Mouse (Mus musculus) cerebellum, postnatal 14 days (tissue): ENCODE measurements around the gene Pilra.

ENCODE experiments used
- DNase-seq, 2 experiments: peaks; one replicate each; pipeline ENCODE4 v3.0.0; 2021; ENCODE audit warnings: mixed read lengths in 2 of 2

Gene Pilra

GRCm38 (mm10) chr5:137823455-137824045 lies 12.5 kb downstream of the Pilra start:
- DNase-seq = no peak

- peak in 1 of 2 experiments; percentile 7 for DNase-seq
These were observed 13.5 kb downstream of the Pilra start for GRCm38 (mm10) chr5:137822602-137823001.

- no peak for DNase-seq
These were observed 14.0 kb downstream of the Pilra start for GRCm38 (mm10) chr5:137822126-137822525.

- DNase-seq = no peak
These were observed 18.4 kb downstream of the Pilra start for GRCm38 (mm10) chr5:137817466-137818222.

DNA sequence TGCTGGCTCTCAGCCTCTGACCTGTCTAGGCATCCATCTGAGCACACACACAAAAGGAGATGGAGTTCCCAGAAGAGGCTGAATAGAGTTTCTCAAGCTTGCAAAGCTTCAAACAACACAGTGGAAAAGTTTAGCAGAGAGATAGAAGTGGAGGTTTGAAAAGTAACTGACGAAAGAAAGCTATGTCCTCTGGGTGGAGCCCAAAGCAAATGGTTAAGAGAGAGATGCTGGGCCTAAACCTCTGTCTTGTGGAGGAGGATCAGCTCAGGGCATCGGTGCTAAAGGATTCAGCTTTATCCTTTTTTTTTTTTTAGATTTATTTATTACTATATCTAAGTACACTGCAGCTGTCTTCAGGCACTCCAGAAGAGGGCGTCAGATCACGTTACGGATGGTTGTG lies 27.8 kb downstream of the Pilra start:
- no peak for DNase-seq

DNA sequence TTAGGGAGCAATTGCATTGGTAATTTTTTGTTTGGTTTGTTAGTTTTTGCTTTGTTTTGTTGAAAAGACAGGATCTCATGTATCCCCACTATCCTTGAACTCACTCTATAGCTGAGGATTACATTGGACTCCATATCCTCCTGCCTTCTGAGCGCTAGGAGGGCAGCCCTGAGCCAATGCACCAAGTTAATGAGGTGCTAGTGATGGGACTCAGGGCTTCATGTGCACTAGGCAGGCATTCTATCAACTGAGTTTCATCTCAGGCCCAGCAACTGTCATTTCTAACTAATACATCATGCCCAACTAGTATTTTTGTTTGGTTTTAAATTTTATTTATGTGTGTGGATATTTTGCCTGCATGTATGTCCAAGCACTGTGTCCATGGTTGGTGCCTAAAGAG lies 29.9 kb downstream of the Pilra start:
- no peak for DNase-seq

DNA sequence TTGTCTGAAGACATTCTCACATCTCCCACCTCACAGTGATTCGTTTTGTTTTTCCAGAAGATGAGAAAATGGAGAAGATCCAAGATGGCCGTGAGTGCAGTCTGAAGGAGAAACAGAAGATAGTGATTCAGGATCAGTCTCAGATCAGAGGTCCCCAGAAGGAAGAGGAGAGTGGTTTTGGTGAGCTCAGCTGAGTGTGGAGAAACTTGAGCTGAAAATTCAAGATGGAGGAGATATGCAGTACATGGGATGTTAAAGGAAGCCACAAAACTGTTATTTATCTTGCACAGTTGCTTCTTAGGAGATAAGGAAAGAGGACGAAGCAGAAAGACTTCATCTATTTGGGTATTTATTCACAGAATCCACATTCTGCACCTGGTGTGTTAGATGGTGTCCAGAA lies 35.2 kb downstream of the Pilra start:
- no peak for DNase-seq

- DNase-seq = no peak
These were observed 39.5 kb downstream of the Pilra start for GRCm38 (mm10) chr5:137796606-137797005.

GRCm38 (mm10) chr5:137791553-137791952 lies 44.5 kb downstream of the Pilra start:
- no peak for DNase-seq

DNA sequence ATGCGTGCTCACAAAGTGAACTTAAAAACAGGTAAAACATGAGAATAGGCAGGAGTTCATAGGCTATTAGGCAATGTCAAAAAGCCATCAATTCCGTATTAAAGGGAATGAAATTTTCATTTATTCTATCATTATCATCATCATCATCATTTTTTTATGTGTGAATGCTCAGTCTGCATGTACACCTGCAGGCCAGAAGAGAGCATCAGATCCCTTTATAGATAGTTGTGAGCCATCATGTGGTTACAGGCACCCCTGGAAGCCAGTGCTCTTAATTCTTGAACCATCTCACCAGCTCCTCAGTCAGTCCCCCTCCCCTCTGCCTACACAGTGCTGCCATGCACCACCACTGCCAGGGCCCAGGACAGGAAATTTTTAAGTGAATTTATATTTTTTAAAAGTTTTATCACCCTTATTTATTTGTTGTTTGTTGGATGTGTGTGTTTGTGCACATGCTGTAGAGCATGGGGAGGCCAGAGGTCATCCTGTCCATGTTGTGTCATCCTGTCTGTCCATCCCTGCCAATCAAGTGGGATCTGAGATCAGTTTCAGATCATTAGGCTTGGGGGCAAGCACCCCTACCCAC lies 47.0 kb downstream of the Pilra start:
- no peak for DNase-seq

DNA sequence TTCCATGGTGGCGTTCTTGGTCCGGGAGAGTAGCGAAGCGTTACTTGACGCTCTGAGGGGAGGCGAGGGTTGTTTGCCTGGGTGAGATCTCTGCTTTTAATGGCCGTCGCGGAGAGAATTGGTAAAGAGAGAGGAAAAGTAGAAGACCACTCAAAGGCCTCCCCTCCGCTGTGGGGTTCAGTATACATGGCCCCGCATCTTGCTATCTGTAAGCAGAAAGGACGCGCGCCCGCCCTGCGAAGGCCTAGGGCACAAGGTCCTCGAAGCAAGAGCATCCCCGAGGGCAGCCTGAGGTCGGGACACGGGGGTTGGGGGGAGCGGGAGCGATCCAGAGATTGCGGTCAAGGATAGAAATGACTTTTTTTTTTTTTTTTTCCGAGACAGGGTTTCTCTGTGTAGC lies 47.9 kb downstream of the Pilra start:
- DNase-seq = peak; percentile 37 to 53

DNA sequence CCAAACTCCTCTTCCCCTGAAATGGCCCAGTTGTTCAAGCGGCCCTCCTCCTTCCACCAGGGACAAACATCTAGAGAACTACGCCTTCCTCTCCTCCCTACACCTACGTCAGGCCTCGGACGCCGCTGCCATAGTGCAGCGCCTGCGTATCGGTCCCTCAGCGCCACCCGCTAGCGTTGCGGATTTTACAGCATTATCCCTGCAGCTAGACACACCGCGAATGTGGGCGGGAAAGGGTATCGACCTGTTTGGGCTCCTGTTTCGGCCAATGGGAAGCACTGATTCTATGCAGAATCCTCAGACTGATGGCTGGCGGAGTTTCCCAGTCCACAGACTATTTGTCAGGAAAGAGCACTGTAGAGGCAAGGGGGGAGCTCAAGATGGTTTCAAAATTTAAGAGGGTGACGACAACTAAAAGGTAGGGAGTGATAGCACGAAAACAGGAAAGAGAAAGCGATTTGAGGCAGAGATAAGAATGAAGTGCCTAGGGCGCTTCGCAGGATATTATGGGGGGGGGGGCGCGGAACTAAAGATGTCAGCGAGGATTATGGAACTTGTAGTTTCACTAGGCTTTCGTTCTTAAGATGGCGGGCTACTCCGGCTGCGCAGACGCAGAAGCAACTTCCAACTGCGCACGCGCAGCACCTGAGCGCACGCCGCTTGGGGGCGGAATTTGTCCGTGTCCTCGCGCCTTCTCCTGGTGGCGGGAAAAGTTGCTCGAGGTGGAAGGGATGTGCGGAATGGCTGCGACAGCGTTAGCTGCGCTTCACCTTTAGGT lies 48.7 kb downstream of the Pilra start, which contains the start of the genes Mepce and Zcwpw1:
Gene Mepce (minus strand): TSS at position 505 of the 778 bp plus-strand sequence.
Gene Zcwpw1 (plus strand): TSS at position 648 of the 778 bp plus-strand sequence.
- DNase-seq = peak; percentile 98 to 99

- DNase-seq = peak; percentile 100
These were observed 49.8 kb downstream of the Pilra start for GRCm38 (mm10) chr5:137786109-137786942.

- DNase-seq = peak in 1 of 2 experiments; percentile 52
These were observed 50.7 kb downstream of the Pilra start for GRCm38 (mm10) chr5:137785164-137786031.

GRCm38 (mm10) chr5:137784546-137784945 lies 51.5 kb downstream of the Pilra start:
- no peak for DNase-seq

- DNase-seq = no peak
These were observed 52.1 kb downstream of the Pilra start for GRCm38 (mm10) chr5:137783901-137784540.

- no peak for DNase-seq
These were observed 53.1 kb downstream of the Pilra start for GRCm38 (mm10) chr5:137782776-137783522.

GRCm38 (mm10) chr5:137781661-137782060 lies 54.4 kb downstream of the Pilra start:
- no peak for DNase-seq

DNA sequence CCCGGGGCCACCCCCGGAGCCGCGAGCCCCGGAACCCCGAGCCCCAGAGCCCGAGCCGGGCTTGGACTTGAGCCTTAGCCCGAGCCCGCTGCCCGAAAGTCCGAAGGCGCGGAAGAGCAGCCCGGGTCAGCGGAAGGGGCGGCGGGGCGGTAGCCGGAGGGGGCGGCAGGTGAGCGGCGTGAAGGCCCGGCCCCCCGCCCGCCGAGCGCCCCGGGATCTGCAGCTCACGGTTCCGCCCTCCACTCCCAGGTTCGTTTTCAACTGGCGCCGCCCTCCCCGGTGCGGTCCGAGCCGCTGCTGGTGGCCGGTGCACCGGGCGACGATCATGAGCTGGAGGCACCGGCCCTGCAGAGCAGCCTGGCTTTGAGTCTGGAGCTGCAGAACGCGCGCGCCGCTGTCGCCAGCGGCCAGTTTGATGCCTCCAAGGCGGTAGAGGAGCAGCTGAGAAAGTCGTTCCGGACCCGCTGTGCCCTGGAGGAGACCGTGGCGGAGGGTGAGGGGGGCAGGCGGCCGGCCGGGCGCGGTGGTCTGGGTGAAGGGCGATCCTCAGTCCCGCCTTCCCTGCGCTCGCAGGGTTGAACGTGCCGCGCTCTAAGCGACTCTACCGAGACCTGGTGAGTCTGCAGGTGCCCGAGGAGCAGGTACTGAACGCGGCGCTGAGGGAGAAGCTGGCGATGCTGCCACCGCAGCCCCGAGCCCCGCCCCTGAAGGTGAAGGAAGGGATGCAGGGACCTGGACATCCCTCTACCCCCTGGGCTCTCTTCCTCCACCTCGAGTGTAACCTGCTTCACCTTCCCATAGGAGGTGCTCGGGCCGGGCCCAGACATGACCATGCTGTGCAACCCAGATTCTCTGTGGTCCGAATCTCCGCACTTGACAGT lies 56.8 kb downstream of the Pilra start:
- peak; percentile 50 to 61 for DNase-seq
